ENCODE assay signal across 9 mouse cellular contexts in the genomic region with DNA sequence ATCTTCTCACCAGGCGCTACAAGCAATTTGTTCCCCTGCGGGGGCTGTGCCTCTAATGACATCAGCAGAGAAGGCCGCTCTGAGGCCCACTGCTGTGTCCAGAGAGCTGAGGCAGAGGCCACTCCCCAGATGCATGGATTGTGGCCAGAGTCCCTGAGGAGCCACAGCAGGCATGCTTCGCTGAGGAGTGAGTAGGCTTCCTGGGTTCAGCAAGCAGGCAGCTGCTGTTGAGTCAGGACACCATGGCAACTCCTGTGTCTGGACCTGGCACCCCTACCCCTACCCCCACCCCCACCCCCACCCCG.
DNase-seq lines count a peak whose midpoint lies in the region; ATAC-seq lines count a peak whose summit lies in the region.
"Had no signal": no experiment of that assay in that cellular context is flagged by ENCODE, and none has a peak within 500 bp of the region (broad histone marks: within the 10 kb centered on the region; RNA-seq: fewer than 3 reads in every experiment).

No protein-coding gene starts in this region.

- H3K4me3 ChIP-seq in hindbrain, embryonic 10.5 days, result no peak overlapping the region
- H3K4me3 ChIP-seq in hindbrain, embryonic 14.5 days (replicated peaks; ENCODE audit: low read length), result no peak overlapping the region
- H3K4me3 ChIP-seq in midbrain, embryonic 11.5 days (ENCODE audit: low read depth, low read length), result no peak overlapping the region
- H3K4me3 ChIP-seq in midbrain, embryonic 16.5 days (ENCODE audit: low read depth, low read length), result no peak overlapping the region
- no peak overlapping the region for H3K4me3 ChIP-seq in stomach, embryonic 14.5 days (ENCODE audit: low read depth, low read length)
- H3K4me3 ChIP-seq: limb, embryonic 15.5 days had no signal

- H3K27ac ChIP-seq in hindbrain, embryonic 10.5 days, result peak overlapping the region; percentile 67; the same call in 1 of the 2 replicates
- no peak overlapping the region for H3K27ac ChIP-seq in hindbrain, embryonic 14.5 days
- H3K27ac ChIP-seq in midbrain, embryonic 11.5 days (ENCODE audit: low read depth, low read length), result no peak overlapping the region
- no peak overlapping the region for H3K27ac ChIP-seq in midbrain, embryonic 16.5 days (ENCODE audit: low read length)
- no peak overlapping the region for H3K27ac ChIP-seq in stomach, embryonic 14.5 days (ENCODE audit: low read length)
- H3K27ac ChIP-seq: limb, embryonic 15.5 days had no signal

- no peaks in the 10 kb centered on the region for H3K9me3 ChIP-seq in hindbrain, embryonic 10.5 days
- no peaks in the 10 kb centered on the region for H3K9me3 ChIP-seq in hindbrain, embryonic 14.5 days (ENCODE audit: control insufficient read depth, low read length)
- H3K9me3 ChIP-seq in midbrain, embryonic 11.5 days (ENCODE audit: control insufficient read depth, low read length), result no peaks in the 10 kb centered on the region
- no peaks in the 10 kb centered on the region for H3K9me3 ChIP-seq in midbrain, embryonic 16.5 days (replicated peaks; ENCODE audit: control insufficient read depth, low read length, poor library complexity, severe bottlenecking)
- no peaks in the 10 kb centered on the region for H3K9me3 ChIP-seq in stomach, embryonic 14.5 days (ENCODE audit: control insufficient read depth, low read depth, low read length)
- H3K9me3 ChIP-seq: limb, embryonic 15.5 days had no signal

- DNase-seq in adrenal gland, adult (ENCODE audit: inconsistent age in 2 of 2, low spot score in 1 of 2), result peak; percentile 20 to 31
- no peak for DNase-seq in adrenal gland, postnatal 4 days (ENCODE audit: low spot score in 2 of 2)
- DNase-seq in hindbrain, embryonic 10.5 days (ENCODE audit: low spot score), result no peak
- no peak for DNase-seq in hindbrain, embryonic 14.5 days (ENCODE audit: low spot score)
- no peak for DNase-seq in midbrain, embryonic 11.5 days (ENCODE audit: low spot score, missing footprints)
- no peak for DNase-seq in ovary, postnatal 36 days (ENCODE audit: low spot score)

- peaks cover 28% of the 10 kb centered on the region for H3K4me1 ChIP-seq in hindbrain, embryonic 10.5 days (replicated peaks)
- H3K4me1 ChIP-seq in hindbrain, embryonic 14.5 days (replicated peaks; ENCODE audit: control insufficient read depth, insufficient read depth, low read length), result no peaks in the 10 kb centered on the region; the same call in 1 of the 2 replicates
- H3K4me1 ChIP-seq in midbrain, embryonic 11.5 days (ENCODE audit: control insufficient read depth, insufficient read depth, low read length), result peaks cover 7% of the 10 kb centered on the region; the same call in 1 of the 2 replicates
- no peaks in the 10 kb centered on the region; the same call in 1 of the 2 replicates for H3K4me1 ChIP-seq in midbrain, embryonic 16.5 days (ENCODE audit: control insufficient read depth, insufficient read depth, low read length)
- no peaks in the 10 kb centered on the region for H3K4me1 ChIP-seq in stomach, embryonic 14.5 days (ENCODE audit: control insufficient read depth, insufficient read depth, low read length)

- H3K27me3 ChIP-seq in hindbrain, embryonic 10.5 days (ENCODE audit: insufficient read depth, poor library complexity, severe bottlenecking), result peaks cover 12% of the 10 kb centered on the region; the same call in 1 of the 2 replicates
- H3K27me3 ChIP-seq in hindbrain, embryonic 14.5 days (ENCODE audit: control insufficient read depth, insufficient read depth, low read length), result no peaks in the 10 kb centered on the region
- no peaks in the 10 kb centered on the region for H3K27me3 ChIP-seq in midbrain, embryonic 11.5 days (ENCODE audit: control insufficient read depth, insufficient read depth, low read length)
- H3K27me3 ChIP-seq in midbrain, embryonic 16.5 days (ENCODE audit: control insufficient read depth, insufficient read depth, low read depth, low read length), result no peaks in the 10 kb centered on the region
- H3K27me3 ChIP-seq in stomach, embryonic 14.5 days (ENCODE audit: control insufficient read depth, insufficient read depth, low read length), result no peaks in the 10 kb centered on the region
- H3K27me3 ChIP-seq: limb, embryonic 15.5 days had no signal

- no peak overlapping the region for H3K4me2 ChIP-seq in hindbrain, embryonic 14.5 days (replicated peaks)
- H3K4me2 ChIP-seq in midbrain, embryonic 11.5 days, result no peak overlapping the region
- no peak overlapping the region for H3K4me2 ChIP-seq in midbrain, embryonic 16.5 days (ENCODE audit: low read length)
- H3K4me2 ChIP-seq in stomach, embryonic 14.5 days (replicated peaks; ENCODE audit: low read depth, low read length), result no peak overlapping the region
- H3K4me2 ChIP-seq: limb, embryonic 15.5 days had no signal

- H3K36me3 ChIP-seq in hindbrain, embryonic 10.5 days, result no peaks in the 10 kb centered on the region
- H3K36me3 ChIP-seq in hindbrain, embryonic 14.5 days (replicated peaks; ENCODE audit: control insufficient read depth, insufficient read depth), result no peaks in the 10 kb centered on the region
- H3K36me3 ChIP-seq in midbrain, embryonic 11.5 days (ENCODE audit: control insufficient read depth, insufficient read depth, low read length), result no peaks in the 10 kb centered on the region
- no peaks in the 10 kb centered on the region for H3K36me3 ChIP-seq in midbrain, embryonic 16.5 days (ENCODE audit: control insufficient read depth, insufficient read depth, low read length)
- no peaks in the 10 kb centered on the region for H3K36me3 ChIP-seq in stomach, embryonic 14.5 days (ENCODE audit: control insufficient read depth, insufficient read depth, low read length)
- H3K36me3 ChIP-seq: limb, embryonic 15.5 days had no signal

- 25% methylated on average over 5 of the region's 5 CpGs for WGBS in hindbrain, embryonic 10.5 days
- WGBS in hindbrain, embryonic 14.5 days, result 21% methylated on average over 5 of the region's 5 CpGs
- WGBS in midbrain, embryonic 11.5 days, result 27% methylated on average over 5 of the region's 5 CpGs
- 19% methylated on average over 5 of the region's 5 CpGs for WGBS in midbrain, embryonic 16.5 days
- 44% methylated on average over 5 of the region's 5 CpGs for WGBS in stomach, embryonic 14.5 days

- no peak for ATAC-seq in hindbrain, embryonic 14.5 days (ENCODE audit: low FRiP score)
- peak; percentile 30; the same call in 1 of the 2 replicates for ATAC-seq in midbrain, embryonic 11.5 days (ENCODE audit: low FRiP score)
- ATAC-seq in midbrain, embryonic 16.5 days, result no peak
- peak; percentile 56; the same call in 1 of the 2 replicates for ATAC-seq in stomach, embryonic 14.5 days (ENCODE audit: insufficient number of reproducible peaks, insufficient read depth, low FRiP score, low read depth)

- H3K9ac ChIP-seq in hindbrain, embryonic 14.5 days, result no peak overlapping the region
- H3K9ac ChIP-seq in midbrain, embryonic 11.5 days (ENCODE audit: low read length), result no peak overlapping the region
- no peak overlapping the region for H3K9ac ChIP-seq in midbrain, embryonic 16.5 days (ENCODE audit: low read depth, low read length)
- H3K9ac ChIP-seq in stomach, embryonic 14.5 days (replicated peaks; ENCODE audit: low read depth, low read length), result no peak overlapping the region
- H3K9ac ChIP-seq: limb, embryonic 15.5 days had no signal

Comparison
In these comparisons a context has a peak if more than half of its experiments do, and no peak if none do; other contexts are left out.
1. DNase-seq: peak in adrenal gland, adult (2 of 2); none in adrenal gland, postnatal 4 days (0 of 2), hindbrain, embryonic 10.5 days (single experiment), hindbrain, embryonic 14.5 days (single experiment), midbrain, embryonic 11.5 days (single experiment) and ovary, postnatal 36 days (single experiment).
2. ATAC-seq: peak in midbrain, embryonic 11.5 days (single experiment) and stomach, embryonic 14.5 days (single experiment); none in hindbrain, embryonic 14.5 days (single experiment) and midbrain, embryonic 16.5 days (single experiment).